Mouse (Mus musculus): ENCODE measurements around the gene Rph3a. TPM values are rescaled to one million over a fixed set of nuclear protein-coding genes. Genes with fewer than 3 reads are reported as not detected.
A peak's percentile ranks its signal among the peaks of the same experiment; 100 is the strongest.

Gene Rph3a
- polyA plus RNA-seq, 1 experiment from 2014 or later = 4.6 TPM

- ATAC-seq (ENCODE audit: low FRiP score) = no peak
These were observed 1.3 kb downstream of the Rph3a start for GRCm38 (mm10) chr5:121008411-121009239.

GRCm38 (mm10) chr5:121007563-121007962 lies 2.3 kb downstream of the Rph3a start:
- Histone ChIP-seq H3K36me3 (replicated peaks) (no peaks in the 10 kb centered on the region), H3K9ac (no peak overlapping the region), H3K4me3 (replicated peaks) (no peak overlapping the region), H3K27ac (no peak overlapping the region), H3K4me1 (peaks cover 30% of the 10 kb centered on the region), H3K27me3 (peaks cover 46% of the 10 kb centered on the region), H3K9me3 (no peaks in the 10 kb centered on the region), H3K4me2 (no peak overlapping the region)
- no peak for ATAC-seq (ENCODE audit: low FRiP score)
- WGBS = 79% methylated on average over 3 of the region's 3 CpGs

More at GRCm38 (mm10) chr5:121008411-121009239, 1.3 kb downstream of the Rph3a start:
- 8% methylated on average over 15 of the region's 15 CpGs for WGBS
- no peak overlapping the region for H3K9ac ChIP-seq
- peak overlapping the region; percentile 32 for H3K4me3 ChIP-seq (replicated peaks)
- H3K27ac ChIP-seq = 0 out of 2 replicates have a peak overlapping the region, but pooled peaks have one; percentile 13
- no peaks in the 10 kb centered on the region for H3K9me3 ChIP-seq
- H3K36me3 ChIP-seq (replicated peaks) = no peaks in the 10 kb centered on the region
- peak overlapping the region; percentile 55 for H3K4me2 ChIP-seq
- peaks cover 24% of the 10 kb centered on the region for H3K4me1 ChIP-seq
- peaks cover 37% of the 10 kb centered on the region for H3K27me3 ChIP-seq

GRCm38 (mm10) chr5:121007130-121007529 lies 2.8 kb downstream of the Rph3a start:
- Histone ChIP-seq H3K4me3 (replicated peaks) (no peak overlapping the region), H3K4me1 (peaks cover 30% of the 10 kb centered on the region), H3K9ac (no peak overlapping the region), H3K27ac (no peak overlapping the region), H3K27me3 (peaks cover 46% of the 10 kb centered on the region), H3K36me3 (replicated peaks) (no peaks in the 10 kb centered on the region), H3K4me2 (no peak overlapping the region), H3K9me3 (no peaks in the 10 kb centered on the region)
- ATAC-seq (ENCODE audit: low FRiP score) = no peak
- 79% methylated on average over 8 of the region's 8 CpGs for WGBS

GRCm38 (mm10) chr5:121006176-121006575 lies 3.7 kb downstream of the Rph3a start:
- Histone ChIP-seq H3K27ac (no peak overlapping the region), H3K27me3 (peaks cover 52% of the 10 kb centered on the region), H3K4me3 (replicated peaks) (no peak overlapping the region), H3K4me2 (no peak overlapping the region), H3K9me3 (no peaks in the 10 kb centered on the region), H3K9ac (no peak overlapping the region), H3K36me3 (replicated peaks) (no peaks in the 10 kb centered on the region), H3K4me1 (peaks cover 30% of the 10 kb centered on the region)
- no peak for ATAC-seq (ENCODE audit: low FRiP score)
- WGBS = 75% methylated on average over 2 of the region's 4 CpGs

DNA sequence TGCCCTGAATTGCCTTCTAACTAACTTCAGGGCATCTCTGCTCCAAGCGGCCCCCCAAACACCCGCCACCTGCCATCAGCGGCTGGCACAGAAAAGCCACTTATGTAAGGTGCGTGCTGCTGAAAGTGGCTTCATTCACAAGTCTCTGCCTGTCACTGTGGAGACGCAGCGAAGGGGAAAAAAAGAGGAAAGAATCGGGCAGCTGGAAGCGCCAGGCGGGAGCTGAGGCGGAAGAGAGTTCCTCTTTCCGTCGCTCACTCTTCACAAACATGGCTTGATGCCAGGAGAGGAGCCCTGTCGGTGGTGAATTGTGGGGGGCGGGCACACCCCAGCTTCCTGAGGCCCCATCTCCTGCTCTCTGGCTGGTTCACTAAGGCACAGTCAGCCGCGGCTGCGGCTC lies 6.1 kb downstream of the Rph3a start:
- peaks cover 23% of the 10 kb centered on the region for H3K4me1 ChIP-seq
- WGBS = 13% methylated on average over 17 of the region's 17 CpGs
- no peaks in the 10 kb centered on the region for H3K36me3 ChIP-seq (replicated peaks)
- H3K4me2 ChIP-seq = peak overlapping the region; percentile 41
- peaks cover 42% of the 10 kb centered on the region for H3K27me3 ChIP-seq
- no peak overlapping the region for H3K9ac ChIP-seq
- peak overlapping the region; percentile 47 for H3K27ac ChIP-seq
- H3K4me3 ChIP-seq (replicated peaks) = peak overlapping the region; percentile 23
- ATAC-seq (ENCODE audit: low FRiP score) = 0 out of 2 replicates have a peak, but pooled peaks have one; percentile 25
- no peaks in the 10 kb centered on the region for H3K9me3 ChIP-seq

GRCm38 (mm10) chr5:120999573-120999972 lies 10.3 kb downstream of the Rph3a start:
- ATAC-seq (ENCODE audit: low FRiP score) = no peak
- Histone ChIP-seq H3K36me3 (replicated peaks) (no peaks in the 10 kb centered on the region), H3K4me1 (peaks cover 16% of the 10 kb centered on the region), H3K9me3 (no peaks in the 10 kb centered on the region), H3K9ac (no peak overlapping the region), H3K4me3 (replicated peaks) (no peak overlapping the region), H3K27ac (no peak overlapping the region), H3K27me3 (peaks cover 19% of the 10 kb centered on the region; the same call in 1 of the 2 replicates), H3K4me2 (no peak overlapping the region)
- WGBS = 36% methylated on average over 12 of the region's 12 CpGs

DNA sequence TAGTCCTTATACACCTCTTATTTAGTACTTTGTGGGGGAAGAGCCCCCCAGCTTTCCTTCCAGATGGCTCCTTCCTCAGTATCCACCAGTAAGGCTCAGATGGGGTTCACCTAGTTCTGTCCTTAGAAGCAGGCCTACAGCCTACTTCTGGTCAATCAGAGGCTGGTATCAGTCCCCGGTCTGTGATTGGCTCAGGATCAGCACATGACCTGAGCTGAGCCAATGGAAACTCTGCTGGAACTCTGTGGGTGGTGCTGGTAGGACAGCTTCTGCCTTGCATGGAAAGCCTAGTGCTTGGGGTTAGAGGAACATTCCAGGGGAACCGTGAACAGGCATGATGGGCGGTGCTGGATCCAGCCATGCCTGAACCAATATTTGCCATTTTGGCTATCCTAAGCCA lies 21.5 kb downstream of the Rph3a start:
- 93% methylated on average over 3 of the region's 3 CpGs for WGBS
- H3K4me2 ChIP-seq = no peak overlapping the region
- no peak for ATAC-seq (ENCODE audit: low FRiP score)
- no peak overlapping the region for H3K9ac ChIP-seq
- H3K36me3 ChIP-seq (replicated peaks) = no peaks in the 10 kb centered on the region
- no peaks in the 10 kb centered on the region for H3K4me1 ChIP-seq
- no peak overlapping the region for H3K27ac ChIP-seq
- no peaks in the 10 kb centered on the region for H3K9me3 ChIP-seq
- H3K27me3 ChIP-seq = peaks cover 3% of the 10 kb centered on the region; the same call in 1 of the 2 replicates
- H3K4me3 ChIP-seq (replicated peaks) = no peak overlapping the region

GRCm38 (mm10) chr5:120983029-120983428 lies 26.9 kb downstream of the Rph3a start:
- no peak overlapping the region for H3K27ac ChIP-seq
- H3K4me3 ChIP-seq (replicated peaks) = no peak overlapping the region
- ATAC-seq (ENCODE audit: low FRiP score) = no peak
- WGBS = 89% methylated on average over 1 of the region's 1 CpGs
- H3K9me3 ChIP-seq = no peaks in the 10 kb centered on the region
- no peak overlapping the region for H3K4me2 ChIP-seq
- no peaks in the 10 kb centered on the region for H3K4me1 ChIP-seq
- H3K27me3 ChIP-seq = peaks cover 3% of the 10 kb centered on the region; the same call in 1 of the 2 replicates
- no peaks in the 10 kb centered on the region for H3K36me3 ChIP-seq (replicated peaks)
- H3K9ac ChIP-seq = no peak overlapping the region

GRCm38 (mm10) chr5:120981211-120981610 lies 28.7 kb downstream of the Rph3a start:
- no peak overlapping the region for H3K9ac ChIP-seq
- no peak for ATAC-seq (ENCODE audit: low FRiP score)
- H3K27me3 ChIP-seq = no peaks in the 10 kb centered on the region
- H3K27ac ChIP-seq = no peak overlapping the region
- H3K4me2 ChIP-seq = no peak overlapping the region
- no peak overlapping the region for H3K4me3 ChIP-seq (replicated peaks)
- 93% methylated on average over 11 of the region's 11 CpGs for WGBS
- H3K4me1 ChIP-seq = no peaks in the 10 kb centered on the region
- no peaks in the 10 kb centered on the region for H3K36me3 ChIP-seq (replicated peaks)
- no peaks in the 10 kb centered on the region for H3K9me3 ChIP-seq

- H3K4me2 ChIP-seq = no peak overlapping the region
- no peaks in the 10 kb centered on the region for H3K36me3 ChIP-seq (replicated peaks)
- no peak overlapping the region for H3K9ac ChIP-seq
- no peak overlapping the region for H3K4me3 ChIP-seq (replicated peaks)
- no peak overlapping the region for H3K27ac ChIP-seq
- no peaks in the 10 kb centered on the region for H3K27me3 ChIP-seq
- no peaks in the 10 kb centered on the region for H3K4me1 ChIP-seq
- no peak for ATAC-seq (ENCODE audit: low FRiP score)
- 77% methylated on average over 2 of the region's 2 CpGs for WGBS
- H3K9me3 ChIP-seq = no peaks in the 10 kb centered on the region
These were observed 29.8 kb downstream of the Rph3a start for GRCm38 (mm10) chr5:120980116-120980515.

- ATAC-seq (ENCODE audit: low FRiP score) = no peak
- no peaks in the 10 kb centered on the region for H3K4me1 ChIP-seq
- H3K4me3 ChIP-seq (replicated peaks) = no peak overlapping the region
- no peaks in the 10 kb centered on the region for H3K27me3 ChIP-seq
- no peaks in the 10 kb centered on the region for H3K36me3 ChIP-seq (replicated peaks)
- 57% methylated on average over 3 of the region's 3 CpGs for WGBS
- H3K9ac ChIP-seq = no peak overlapping the region
- H3K27ac ChIP-seq = no peak overlapping the region
- H3K9me3 ChIP-seq = no peaks in the 10 kb centered on the region
- H3K4me2 ChIP-seq = no peak overlapping the region
These were observed 33.8 kb downstream of the Rph3a start for GRCm38 (mm10) chr5:120976138-120976537.

- H3K9me3 ChIP-seq = no peaks in the 10 kb centered on the region
- no peaks in the 10 kb centered on the region for H3K36me3 ChIP-seq (replicated peaks)
- no peaks in the 10 kb centered on the region for H3K27me3 ChIP-seq
- H3K4me2 ChIP-seq = no peak overlapping the region
- H3K9ac ChIP-seq = no peak overlapping the region
- H3K4me1 ChIP-seq = no peaks in the 10 kb centered on the region; the same call in 1 of the 2 replicates
- H3K27ac ChIP-seq = no peak overlapping the region
- H3K4me3 ChIP-seq (replicated peaks) = no peak overlapping the region
- ATAC-seq (ENCODE audit: low FRiP score) = no peak
- 56% methylated on average over 8 of the region's 8 CpGs for WGBS
These were observed 35.4 kb downstream of the Rph3a start for GRCm38 (mm10) chr5:120974522-120974921.

- no peaks in the 10 kb centered on the region; the same call in 1 of the 2 replicates for H3K4me1 ChIP-seq
- H3K9me3 ChIP-seq = no peaks in the 10 kb centered on the region
- no peak overlapping the region for H3K4me2 ChIP-seq
- no peak overlapping the region for H3K4me3 ChIP-seq (replicated peaks)
- H3K27me3 ChIP-seq = no peaks in the 10 kb centered on the region
- H3K36me3 ChIP-seq (replicated peaks) = no peaks in the 10 kb centered on the region
- no peak overlapping the region for H3K27ac ChIP-seq
- 83% methylated on average over 6 of the region's 6 CpGs for WGBS
- no peak overlapping the region for H3K9ac ChIP-seq
- ATAC-seq (ENCODE audit: low FRiP score) = no peak
These were observed 37.6 kb downstream of the Rph3a start for GRCm38 (mm10) chr5:120972278-120972677.

All from forebrain, embryonic 12.5 days (tissue).